Mouse (Mus musculus): ENCODE measurements at regions not wholly inside any gene's neighbourhood (a gene's known extent, or its start where the extent isn't known, plus 50 kb on each side); places are given as distances from the start of the nearest gene placed in this dataset.

- no peak for DNase-seq
These were observed 57.6 kb upstream of the Gdf10 start for GRCm38 (mm10) chr14:33865746-33866145.

DNA sequence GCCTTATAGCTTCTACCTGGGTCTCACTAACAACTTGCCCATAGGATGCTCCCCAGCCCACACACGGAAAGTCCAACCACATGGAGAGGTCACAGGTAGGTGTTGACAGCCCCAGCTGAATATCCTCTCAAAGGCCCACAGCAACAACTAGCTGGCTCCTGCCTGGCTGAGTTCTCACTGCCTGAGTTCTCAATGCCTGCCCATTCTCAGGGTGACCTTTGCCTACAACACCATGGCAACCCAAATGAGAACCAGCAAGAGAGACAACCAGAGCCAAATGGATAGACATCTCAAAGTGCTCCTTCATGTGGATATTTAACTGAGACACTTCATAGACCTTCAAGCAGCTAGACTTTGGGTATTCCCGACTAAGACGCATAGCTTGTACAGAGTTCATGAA is 55.7 kb upstream of the Gdf10 start:
- no peak for DNase-seq
